Comparison of ENCODE assay signal across 8 mouse cellular contexts in genomic region chr10:93283258-93283657, GRCm38 (mm10). TPM values are rescaled to one million over a fixed set of nuclear protein-coding genes. Genes with fewer than 3 reads are reported as not detected.
DNase-seq lines count a peak whose midpoint lies in the region; ATAC-seq and TF ChIP-seq lines count a peak whose summit lies in the region.

No protein-coding gene starts in this region.

- no peaks in the 10 kb centered on the region for H3K27me3 ChIP-seq in heart, embryonic 13.5 days (replicated peaks)
- no peaks in the 10 kb centered on the region for H3K27me3 ChIP-seq in midbrain, embryonic 14.5 days (ENCODE audit: control insufficient read depth, insufficient read depth, low read length)
- no peaks in the 10 kb centered on the region for H3K27me3 ChIP-seq in midbrain, embryonic 10.5 days (ENCODE audit: low read depth, poor library complexity, severe bottlenecking)
- peaks cover 39% of the 10 kb centered on the region for H3K27me3 ChIP-seq in G1E (ENCODE audit: insufficient read depth, low read length)
- no peaks in the 10 kb centered on the region for H3K27me3 ChIP-seq in kidney, embryonic 16.5 days (ENCODE audit: insufficient read depth, low read length)

- 73% methylated on average over 4 of the region's 4 CpGs for WGBS in heart, embryonic 13.5 days
- whole genome bisulfite sequencing in midbrain, embryonic 14.5 days: 71% methylated on average over 4 of the region's 4 CpGs
- 75% methylated on average over 4 of the region's 4 CpGs for WGBS in midbrain, embryonic 10.5 days
- 61% methylated on average over 4 of the region's 4 CpGs for WGBS in kidney, embryonic 16.5 days

- no peaks in the 10 kb centered on the region for H3K9me3 ChIP-seq in heart, embryonic 13.5 days
- H3K9me3 ChIP-seq in midbrain, embryonic 14.5 days (ENCODE audit: control insufficient read depth, low read length): no peaks in the 10 kb centered on the region
- no peaks in the 10 kb centered on the region for H3K9me3 ChIP-seq in midbrain, embryonic 10.5 days (replicated peaks)
- H3K9me3 ChIP-seq in G1E (replicated peaks): no peaks in the 10 kb centered on the region; the same call in 1 of the 2 replicates
- no peaks in the 10 kb centered on the region for H3K9me3 ChIP-seq in kidney, embryonic 16.5 days (ENCODE audit: low read length)

- peaks cover 65% of the 10 kb centered on the region for H3K36me3 ChIP-seq in heart, embryonic 13.5 days
- no peaks in the 10 kb centered on the region for H3K36me3 ChIP-seq in midbrain, embryonic 14.5 days (ENCODE audit: control insufficient read depth, insufficient read depth, low read length)
- 0 out of 2 replicates have a peak, but pooled peaks cover 11% of the 10 kb centered on the region for H3K36me3 ChIP-seq in midbrain, embryonic 10.5 days
- no peaks in the 10 kb centered on the region for H3K36me3 ChIP-seq in G1E (replicated peaks)
- H3K36me3 ChIP-seq in kidney, embryonic 16.5 days (ENCODE audit: insufficient read depth, low read length): peaks cover 24% of the 10 kb centered on the region

- DNase-seq in heart, postnatal 14 days: no peak
- DNase-seq in midbrain, embryonic 14.5 days: peak; percentile 26
- no peak for DNase-seq in midbrain, embryonic 10.5 days (ENCODE audit: low spot score)
- DNase-seq in G1E (ENCODE audit: low spot score): no peak
- DNase-seq in naive thymus-derived CD4-positive, alpha-beta T cell, adult 2 months (ENCODE audit: low read depth): peak; percentile 55
- DNase-seq in right cerebral cortex, postnatal 25 days: no peak

- no peak for ATAC-seq in heart, embryonic 13.5 days (ENCODE audit: extremely low read depth, insufficient number of reproducible peaks, low FRiP score, low TSS enrichment)
- no peak for ATAC-seq in midbrain, embryonic 14.5 days (ENCODE audit: low FRiP score, low TSS enrichment)
- no peak for ATAC-seq in G1E (ENCODE audit: extremely low read depth, insufficient number of reproducible peaks, low FRiP score, poor library complexity, severe bottlenecking)
- ATAC-seq in kidney, embryonic 16.5 days (ENCODE audit: low FRiP score, low TSS enrichment): no peak

- intact Hi-C loops in heart, postnatal 14 days (cut with DNase I): loop anchor here (10.0 kb wide), 1 partner anchor 218 kb away; no protein-coding TSS in a partner anchor

- no peak overlapping the region for H3K9ac ChIP-seq in heart, embryonic 13.5 days
- H3K9ac ChIP-seq in midbrain, embryonic 14.5 days (replicated peaks; ENCODE audit: low read length): no peak overlapping the region
- no peak overlapping the region for H3K9ac ChIP-seq in kidney, embryonic 16.5 days (replicated peaks; ENCODE audit: low read length)

- no peak overlapping the region for H3K4me3 ChIP-seq in heart, embryonic 13.5 days
- H3K4me3 ChIP-seq in midbrain, embryonic 14.5 days (replicated peaks; ENCODE audit: low read depth, low read length): no peak overlapping the region
- H3K4me3 ChIP-seq in midbrain, embryonic 10.5 days: no peak overlapping the region
- no peak overlapping the region for H3K4me3 ChIP-seq in G1E (ENCODE audit: low read depth, low read length)
- H3K4me3 ChIP-seq in kidney, embryonic 16.5 days (ENCODE audit: low read length): no peak overlapping the region

- no peak overlapping the region for H3K4me2 ChIP-seq in heart, embryonic 13.5 days
- H3K4me2 ChIP-seq in midbrain, embryonic 14.5 days (ENCODE audit: low read length): no peak overlapping the region
- no peak overlapping the region for H3K4me2 ChIP-seq in kidney, embryonic 16.5 days (replicated peaks; ENCODE audit: low read depth, low read length)

- H3K4me1 ChIP-seq in heart, embryonic 13.5 days: peaks cover 82% of the 10 kb centered on the region
- no peaks in the 10 kb centered on the region for H3K4me1 ChIP-seq in midbrain, embryonic 14.5 days (ENCODE audit: control insufficient read depth, insufficient read depth, low read length)
- peaks cover 8% of the 10 kb centered on the region for H3K4me1 ChIP-seq in midbrain, embryonic 10.5 days
- peaks cover 28% of the 10 kb centered on the region for H3K4me1 ChIP-seq in G1E (ENCODE audit: insufficient read depth, low read depth, low read length)
- peaks cover 49% of the 10 kb centered on the region for H3K4me1 ChIP-seq in kidney, embryonic 16.5 days (ENCODE audit: insufficient read depth, low read length)

- TF ChIP-seq CTCF in G1E (IDR thresholded peaks at IDR 0.05; ENCODE audit: low read depth, low read length): peak; percentile 16; the same call in 1 of the 2 replicates

- H3K27ac ChIP-seq in heart, embryonic 13.5 days (replicated peaks): peak overlapping the region; percentile 38
- no peak overlapping the region for H3K27ac ChIP-seq in midbrain, embryonic 14.5 days (replicated peaks; ENCODE audit: low read depth, low read length)
- H3K27ac ChIP-seq in midbrain, embryonic 10.5 days (replicated peaks): no peak overlapping the region
- no peak overlapping the region; the same call in 1 of the 2 replicates for H3K27ac ChIP-seq in kidney, embryonic 16.5 days (ENCODE audit: low read length)

RNA-seq across cellular contexts. Expression of gene Elk3, which starts 27.7 kb away (rescaled TPM):
- polyA plus RNA-seq in heart, embryonic 13.5 days (2015; fragmentation: Nextera tagmentation; extraction: Ambion mirVana): 34.5 and 38.3 TPM in 2 replicates
- total RNA-seq in heart, postnatal 14 days (2021): 10 to 100 TPM; 64.1 to 67.2 TPM
- polyA plus RNA-seq in midbrain, embryonic 14.5 days (2014; fragmentation: Nextera tagmentation; extraction: Ambion mirVana): 4.4 and 8.8 TPM in 2 replicates
- polyA plus RNA-seq in midbrain, embryonic 10.5 days (2016; fragmentation: Nextera tagmentation; extraction: Ambion mirVana): 9.8 and 10.6 TPM in 2 replicates
- total RNA-seq in G1E (2014; fragmentation: Nextera tagmentation) (not detected in 2 replicates), G1E (2017) (0.23 and 0.33 TPM in 2 replicates)
- 0.06 TPM in 1 of 2 replicates, not detected in the other for polyA plus RNA-seq in G1E (2012)
- 41.3 and 45.6 TPM in 2 replicates for polyA plus RNA-seq in kidney, embryonic 16.5 days (2015; fragmentation: Nextera tagmentation; extraction: Ambion mirVana)

Comparison
In these comparisons a context has a peak if more than half of its experiments do, and no peak if none do; other contexts are left out.
1. DNase-seq: peak in midbrain, embryonic 14.5 days (single experiment) and naive thymus-derived CD4-positive, alpha-beta T cell, adult 2 months (single experiment); none in heart, postnatal 14 days (0 of 2), midbrain, embryonic 10.5 days (single experiment), G1E (single experiment) and right cerebral cortex, postnatal 25 days (single experiment).